ENCODE assay signal across 1 mouse cellular context in the genomic region with DNA sequence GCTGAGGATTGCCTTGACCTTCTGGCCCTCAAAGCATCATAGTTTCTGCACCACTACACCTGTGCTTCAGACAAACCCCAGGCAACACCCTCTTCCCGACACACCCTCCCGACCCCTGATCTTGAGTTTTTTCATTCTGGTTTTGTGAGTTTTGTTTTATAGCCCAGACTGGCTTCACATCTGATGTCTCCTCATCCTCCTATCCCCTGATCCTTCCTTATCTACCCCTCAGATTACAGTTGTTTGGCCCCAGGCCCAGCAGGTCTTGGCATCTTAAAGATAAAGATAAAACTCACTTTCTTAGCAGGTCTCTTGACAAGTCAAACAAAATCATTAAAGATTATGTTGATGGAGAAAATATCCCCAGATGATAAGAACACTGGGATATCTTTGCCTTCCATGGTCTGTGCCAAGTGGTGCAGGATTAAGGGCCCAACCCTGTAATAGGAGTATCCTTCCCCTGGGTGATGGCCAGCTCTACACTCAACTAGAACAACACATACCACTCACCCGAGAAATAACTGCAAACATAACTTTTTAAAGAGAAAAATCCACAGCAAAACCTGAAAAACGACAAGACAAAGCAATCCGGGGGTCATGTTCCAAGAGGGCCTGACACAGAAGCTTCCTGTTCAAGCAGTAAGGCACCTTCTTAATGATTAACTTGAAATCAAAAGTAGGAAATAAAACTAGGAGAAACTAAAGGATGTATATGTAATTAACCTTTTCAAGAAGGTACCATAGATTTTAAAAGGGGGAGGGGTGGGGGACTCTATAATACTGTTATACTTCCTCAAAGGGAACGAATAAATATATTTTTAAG.
TF ChIP-seq lines count a peak whose summit lies in the region.

No protein-coding gene starts in this region.

TF ChIP-seq in MEL, 35 proteins besides CTCF, POLR2A, EP300 and RAD21 (continued from another document):
- 0 out of 2 replicates have a peak, but pooled peaks have one; percentile 22 for TF ChIP-seq ETS1 (IDR thresholded peaks at IDR 0.05; ENCODE audit: low read depth, low read length)
